Mouse (Mus musculus) liver, adult 2 months (tissue): ENCODE results near the gene Gngt2.

Experiments
- CTCF ChIP-seq: fragments of 200-500 bp; IDR thresholded peaks from 2 replicates; pipeline ENCODE4 v1.5.1; 2011; ENCODE audit warnings: low read depth, low read length, control low read depth
- POLR2A ChIP-seq: fragments of 200-500 bp; IDR thresholded peaks from 2 replicates; pipeline ENCODE4 v1.6.1; 2011; ENCODE audit warnings: low read length, control low read depth; ENCODE audit not compliant: insufficient read depth; ENCODE audit errors: extremely low read depth

- TF ChIP-seq POLR2A (no peak), CTCF (no peak)
Observed at GRCm38 (mm10) chr11:95869918-95870470, 33.0 kb downstream of the Gngt2 start.
